Mouse (Mus musculus): ENCODE results near the gene Aco1. TPM values are rescaled to one million over a fixed set of nuclear protein-coding genes. Genes with fewer than 3 reads are reported as not detected.

Aco1 gene
- polyA plus RNA-seq, 1 experiment from 2014 or later, result 48.6 TPM

- H3K4me1 ChIP-seq (ENCODE audit: control insufficient read depth, insufficient read depth, low read length), result no peaks in the 10 kb centered on the region
- no peak overlapping the region for H3K4me2 ChIP-seq (ENCODE audit: low read depth, severe bottlenecking)
- H3K9me3 ChIP-seq (ENCODE audit: control insufficient read depth, low read length), result no peaks in the 10 kb centered on the region
- DNase-seq (ENCODE audit: low spot score) (peak; percentile 86), ATAC-seq (ENCODE audit: insufficient number of reproducible peaks, low FRiP score, low TSS enrichment, low read depth) (peak; percentile 44; the same call in 1 of the 2 replicates)
- WGBS, result 21% methylated on average over 9 of the region's 9 CpGs
- no peak overlapping the region for H3K9ac ChIP-seq (ENCODE audit: low read length)
- H3K4me3 ChIP-seq (ENCODE audit: low read depth, low read length), result no peak overlapping the region
- H3K27ac ChIP-seq (replicated peaks; ENCODE audit: low read depth, low read length), result no peak overlapping the region
- H3K36me3 ChIP-seq (ENCODE audit: control insufficient read depth, insufficient read depth, low read length), result no peaks in the 10 kb centered on the region
- H3K27me3 ChIP-seq (ENCODE audit: control insufficient read depth, insufficient read depth, low read length), result no peaks in the 10 kb centered on the region
These were observed 8.3 kb upstream of the Aco1 start for GRCm38 (mm10) chr4:40134468-40135102.

- whole genome bisulfite sequencing, result 91% methylated on average over 4 of the region's 4 CpGs
- H3K4me1 ChIP-seq (ENCODE audit: control insufficient read depth, insufficient read depth, low read length), result no peaks in the 10 kb centered on the region
These were observed 6.4 kb upstream of the Aco1 start for GRCm38 (mm10) chr4:40136519-40136918.

GRCm38 (mm10) chr4:40139663-40140255, 3.1 kb upstream of the Aco1 start:
- Histone ChIP-seq H3K9me3 (ENCODE audit: control insufficient read depth, low read length) (no peaks in the 10 kb centered on the region), H3K27me3 (ENCODE audit: control insufficient read depth, insufficient read depth, low read length) (no peaks in the 10 kb centered on the region), H3K9ac (ENCODE audit: low read length) (no peak overlapping the region), H3K27ac (replicated peaks; ENCODE audit: low read depth, low read length) (no peak overlapping the region), H3K4me1 (ENCODE audit: control insufficient read depth, insufficient read depth, low read length) (no peaks in the 10 kb centered on the region), H3K36me3 (ENCODE audit: control insufficient read depth, insufficient read depth, low read length) (no peaks in the 10 kb centered on the region), H3K4me3 (ENCODE audit: low read depth, low read length) (no peak overlapping the region), H3K4me2 (ENCODE audit: low read depth, severe bottlenecking) (no peak overlapping the region)
- ATAC-seq (ENCODE audit: insufficient number of reproducible peaks, low FRiP score, low TSS enrichment, low read depth) (no peak), DNase-seq (ENCODE audit: low spot score) (no peak)
- 77% methylated on average over 3 of the region's 3 CpGs for WGBS

More at GRCm38 (mm10) chr4:40136519-40136918, 6.4 kb upstream of the Aco1 start:
- DNase-seq (ENCODE audit: low spot score) (no peak), ATAC-seq (ENCODE audit: insufficient number of reproducible peaks, low FRiP score, low TSS enrichment, low read depth) (no peak)
- H3K27me3 ChIP-seq (ENCODE audit: control insufficient read depth, insufficient read depth, low read length), result no peaks in the 10 kb centered on the region
- H3K27ac ChIP-seq (replicated peaks; ENCODE audit: low read depth, low read length), result no peak overlapping the region
- no peak overlapping the region for H3K4me2 ChIP-seq (ENCODE audit: low read depth, severe bottlenecking)
- H3K9ac ChIP-seq (ENCODE audit: low read length), result no peak overlapping the region
- H3K36me3 ChIP-seq (ENCODE audit: control insufficient read depth, insufficient read depth, low read length), result no peaks in the 10 kb centered on the region
- no peaks in the 10 kb centered on the region for H3K9me3 ChIP-seq (ENCODE audit: control insufficient read depth, low read length)
- H3K4me3 ChIP-seq (ENCODE audit: low read depth, low read length), result no peak overlapping the region

- under 1% methylated on average over 27 of the region's 27 CpGs for WGBS
- Histone ChIP-seq H3K27ac (replicated peaks; ENCODE audit: low read depth, low read length) (peak overlapping the region; percentile 73), H3K4me3 (ENCODE audit: low read depth, low read length) (peak overlapping the region; percentile 75), H3K9ac (ENCODE audit: low read length) (peak overlapping the region; percentile 78), H3K4me1 (ENCODE audit: control insufficient read depth, insufficient read depth, low read length) (no peaks in the 10 kb centered on the region), H3K4me2 (ENCODE audit: low read depth, severe bottlenecking) (peak overlapping the region; percentile 78), H3K9me3 (ENCODE audit: control insufficient read depth, low read length) (no peaks in the 10 kb centered on the region), H3K36me3 (ENCODE audit: control insufficient read depth, insufficient read depth, low read length) (no peaks in the 10 kb centered on the region; the same call in 1 of the 2 replicates), H3K27me3 (ENCODE audit: control insufficient read depth, insufficient read depth, low read length) (no peaks in the 10 kb centered on the region)
- ATAC-seq (ENCODE audit: insufficient number of reproducible peaks, low FRiP score, low TSS enrichment, low read depth), result no peak
- DNase-seq (ENCODE audit: low spot score), result no peak
These were observed 621 bp downstream of the Aco1 start for GRCm38 (mm10) chr4:40143533-40143871.

- no peak for DNase-seq (ENCODE audit: low spot score)
- H3K4me3 ChIP-seq (ENCODE audit: low read depth, low read length), result no peak overlapping the region
- H3K4me2 ChIP-seq (ENCODE audit: low read depth, severe bottlenecking), result peak overlapping the region; percentile 78
- no peaks in the 10 kb centered on the region for H3K9me3 ChIP-seq (ENCODE audit: control insufficient read depth, low read length)
- no peak for ATAC-seq (ENCODE audit: insufficient number of reproducible peaks, low FRiP score, low TSS enrichment, low read depth)
- no peaks in the 10 kb centered on the region for H3K4me1 ChIP-seq (ENCODE audit: control insufficient read depth, insufficient read depth, low read length)
- WGBS, result 30% methylated on average over 1 of the region's 1 CpGs
- no peak overlapping the region for H3K27ac ChIP-seq (replicated peaks; ENCODE audit: low read depth, low read length)
- no peak overlapping the region for H3K9ac ChIP-seq (ENCODE audit: low read length)
- H3K36me3 ChIP-seq (ENCODE audit: control insufficient read depth, insufficient read depth, low read length), result no peaks in the 10 kb centered on the region; the same call in 1 of the 2 replicates
- H3K27me3 ChIP-seq (ENCODE audit: control insufficient read depth, insufficient read depth, low read length), result no peaks in the 10 kb centered on the region
These were observed 1.7 kb downstream of the Aco1 start for GRCm38 (mm10) chr4:40144543-40144942.

- Histone ChIP-seq H3K4me1 (ENCODE audit: control insufficient read depth, insufficient read depth, low read length) (no peaks in the 10 kb centered on the region), H3K27me3 (ENCODE audit: control insufficient read depth, insufficient read depth, low read length) (no peaks in the 10 kb centered on the region), H3K4me2 (ENCODE audit: low read depth, severe bottlenecking) (no peak overlapping the region), H3K9me3 (ENCODE audit: control insufficient read depth, low read length) (no peaks in the 10 kb centered on the region), H3K4me3 (ENCODE audit: low read depth, low read length) (no peak overlapping the region), H3K27ac (replicated peaks; ENCODE audit: low read depth, low read length) (no peak overlapping the region), H3K9ac (ENCODE audit: low read length) (no peak overlapping the region), H3K36me3 (ENCODE audit: control insufficient read depth, insufficient read depth, low read length) (no peaks in the 10 kb centered on the region; the same call in 1 of the 2 replicates)
- 85% methylated on average over 3 of the region's 3 CpGs for WGBS
- ATAC-seq (ENCODE audit: insufficient number of reproducible peaks, low FRiP score, low TSS enrichment, low read depth) (no peak), DNase-seq (ENCODE audit: low spot score) (no peak)
These were observed 2.1 kb downstream of the Aco1 start for GRCm38 (mm10) chr4:40144981-40145380.

- Histone ChIP-seq H3K4me1 (ENCODE audit: control insufficient read depth, insufficient read depth, low read length) (no peaks in the 10 kb centered on the region), H3K9ac (ENCODE audit: low read length) (no peak overlapping the region), H3K36me3 (ENCODE audit: control insufficient read depth, insufficient read depth, low read length) (no peaks in the 10 kb centered on the region; the same call in 1 of the 2 replicates), H3K27ac (replicated peaks; ENCODE audit: low read depth, low read length) (no peak overlapping the region), H3K4me3 (ENCODE audit: low read depth, low read length) (no peak overlapping the region), H3K9me3 (ENCODE audit: control insufficient read depth, low read length) (no peaks in the 10 kb centered on the region), H3K4me2 (ENCODE audit: low read depth, severe bottlenecking) (no peak overlapping the region), H3K27me3 (ENCODE audit: control insufficient read depth, insufficient read depth, low read length) (no peaks in the 10 kb centered on the region)
- WGBS, result 93% methylated on average over 5 of the region's 5 CpGs
- ATAC-seq (ENCODE audit: insufficient number of reproducible peaks, low FRiP score, low TSS enrichment, low read depth), result no peak
- no peak for DNase-seq (ENCODE audit: low spot score)
These were observed 5.4 kb downstream of the Aco1 start for GRCm38 (mm10) chr4:40148281-40148680.

- H3K9me3 ChIP-seq (ENCODE audit: control insufficient read depth, low read length), result no peaks in the 10 kb centered on the region
- no peaks in the 10 kb centered on the region for H3K27me3 ChIP-seq (ENCODE audit: control insufficient read depth, insufficient read depth, low read length)
- no peak overlapping the region for H3K4me3 ChIP-seq (ENCODE audit: low read depth, low read length)
- no peaks in the 10 kb centered on the region for H3K4me1 ChIP-seq (ENCODE audit: control insufficient read depth, insufficient read depth, low read length)
- no peak for ATAC-seq (ENCODE audit: insufficient number of reproducible peaks, low FRiP score, low TSS enrichment, low read depth)
- no peak overlapping the region for H3K27ac ChIP-seq (replicated peaks; ENCODE audit: low read depth, low read length)
- no peak overlapping the region for H3K4me2 ChIP-seq (ENCODE audit: low read depth, severe bottlenecking)
- WGBS, result 92% methylated on average over 7 of the region's 7 CpGs
- H3K9ac ChIP-seq (ENCODE audit: low read length), result no peak overlapping the region
- no peaks in the 10 kb centered on the region; the same call in 1 of the 2 replicates for H3K36me3 ChIP-seq (ENCODE audit: control insufficient read depth, insufficient read depth, low read length)
- no peak for DNase-seq (ENCODE audit: low spot score)
These were observed 7.2 kb downstream of the Aco1 start for GRCm38 (mm10) chr4:40150046-40150445.
